Mouse (Mus musculus) brain, embryonic 14.5 days (tissue): ENCODE results near the gene Tenm4.

Experiments used
- CTCF ChIP-seq: fragments of 200-500 bp; IDR thresholded peaks from 2 replicates; pipeline ENCODE4 v1.5.1; 2012; ENCODE audit warnings: inconsistent platforms, mild to moderate bottlenecking, moderate library complexity, borderline replicate concordance; ENCODE audit not compliant: insufficient read depth, insufficient read length; ENCODE audit errors: extremely low read depth
- POLR2A ChIP-seq: fragments of 200-500 bp; IDR thresholded peaks from 2 replicates; pipeline ENCODE4 v1.6.1; 2012; ENCODE audit warnings: mild to moderate bottlenecking, inconsistent platforms, borderline replicate concordance; ENCODE audit not compliant: poor library complexity, insufficient read depth, insufficient read length, severe bottlenecking; ENCODE audit errors: extremely low read depth

DNA sequence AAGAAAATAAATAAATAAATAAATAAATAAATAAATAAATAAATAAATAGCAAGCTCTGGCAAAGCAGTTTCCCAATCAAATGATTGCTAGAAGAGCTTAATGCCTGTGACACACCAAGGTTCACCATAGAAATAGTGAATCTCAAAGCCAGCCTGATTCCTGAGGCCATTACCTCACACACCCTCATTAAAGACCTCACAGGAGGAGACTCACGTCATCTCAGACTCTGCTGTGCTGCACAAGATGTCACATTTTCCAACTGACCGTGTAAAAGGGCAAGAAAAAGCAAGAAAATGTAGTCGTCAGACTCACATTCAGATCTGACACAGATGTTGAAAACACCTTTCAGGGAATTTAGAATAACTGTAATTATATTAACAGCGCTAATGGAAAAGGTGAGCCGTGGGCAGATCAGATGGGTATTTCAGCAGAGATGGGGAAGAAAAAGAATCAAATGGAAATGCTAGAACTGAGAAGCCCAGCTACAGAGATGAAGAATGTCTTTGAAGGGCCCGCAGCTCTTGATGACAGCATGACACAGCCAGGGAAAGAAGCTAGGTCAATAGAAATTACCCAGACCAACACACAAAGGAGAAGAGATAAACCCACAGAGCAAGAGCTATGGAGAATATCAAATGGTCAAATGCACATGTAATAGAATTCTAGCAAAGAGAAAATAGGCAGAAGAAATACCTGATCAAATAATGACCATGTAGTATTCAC, 709.3 kb downstream of the Tenm4 start:
- TF ChIP-seq POLR2A (no peak), CTCF (no peak)
